In the genomic region with DNA sequence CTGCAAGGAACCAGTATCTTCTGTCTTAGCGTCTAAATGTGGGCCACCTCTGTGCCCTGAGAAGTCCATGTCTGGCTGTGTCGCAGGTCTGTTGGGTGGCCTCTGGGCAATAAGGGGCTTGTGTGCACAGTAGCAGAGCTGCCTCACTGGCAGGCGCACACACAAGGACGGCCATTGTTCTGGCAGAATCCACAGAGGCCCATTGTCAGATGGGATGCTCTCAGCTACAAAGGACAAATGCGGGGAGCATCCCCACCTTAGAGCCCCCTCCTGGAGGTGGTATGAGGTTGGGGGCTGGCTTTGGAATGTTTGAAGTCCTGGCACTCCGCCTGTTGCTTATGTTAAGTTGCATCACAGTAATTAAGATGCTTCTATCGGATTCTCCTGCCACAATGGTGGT, we compare ENCODE assay signal across 25 mouse cellular contexts. TPM values are rescaled to one million over a fixed set of nuclear protein-coding genes. Genes with fewer than 3 reads are reported as not detected.
A peak's percentile ranks its signal among the peaks of the same experiment; 100 is the strongest.
DNase-seq lines count a peak whose midpoint lies in the region; ATAC-seq lines count a peak whose summit lies in the region.
"Had no signal": no experiment of that assay in that cellular context is flagged by ENCODE, and none has a peak within 500 bp of the region (broad histone marks: within the 10 kb centered on the region; RNA-seq: fewer than 3 reads in every experiment).

No protein-coding gene starts in this region.

- H3K36me3 ChIP-seq in embryonic facial prominence, embryonic 13.5 days = peaks cover 99% of the 10 kb centered on the region
- H3K36me3 ChIP-seq in embryonic facial prominence, embryonic 10.5 days (replicated peaks) = peaks cover 100% of the 10 kb centered on the region

- DNase-seq in embryonic facial prominence, embryonic 10.5 days (ENCODE audit: low spot score) = no peak
- DNase-seq in layer of hippocampus, adult 11-12 months (ENCODE audit: low spot score) = peak; percentile 54
- DNase-seq in layer of hippocampus, postnatal 25 days (ENCODE audit: extremely low spot score in 1 of 2, low spot score in 1 of 2) = no peak
- DNase-seq in retina, postnatal 1 day = peak; percentile 93
- no peak for DNase-seq in retina, embryonic 14.5 days (ENCODE audit: low spot score)
- DNase-seq in heart, adult 8-10 months (ENCODE audit: low spot score) = no peak
- DNase-seq: adrenal gland, adult 8-10 months; cerebellum, adult 9-11 months; heart, adult 2 months; heart, postnatal 10 days; kidney, adult 8-10 months; kidney, postnatal 10 days; left cerebral cortex, postnatal 4 days; liver, postnatal 0 days; lung, postnatal 36 days; thymus, postnatal 14 days had no signal

- ATAC-seq in embryonic facial prominence, embryonic 13.5 days (ENCODE audit: insufficient number of reproducible peaks, insufficient read depth, low FRiP score, low TSS enrichment, low read depth) = no peak
- ATAC-seq: forebrain, embryonic 13.5 days; intestine, embryonic 16.5 days; liver, embryonic 12.5 days; liver, postnatal 0 days; midbrain, embryonic 16.5 days had no signal

- H3K9me3 ChIP-seq in embryonic facial prominence, embryonic 13.5 days = no peaks in the 10 kb centered on the region
- no peaks in the 10 kb centered on the region for H3K9me3 ChIP-seq in embryonic facial prominence, embryonic 10.5 days
- H3K9me3 ChIP-seq: forebrain, embryonic 13.5 days; G1E; heart, embryonic 13.5 days; liver, embryonic 12.5 days had no signal

- H3K9ac ChIP-seq in embryonic facial prominence, embryonic 13.5 days = no peak overlapping the region
- H3K9ac ChIP-seq: forebrain, embryonic 13.5 days; heart, embryonic 13.5 days; liver, embryonic 12.5 days; liver, postnatal 0 days had no signal

- H3K27me3 ChIP-seq in embryonic facial prominence, embryonic 13.5 days = no peaks in the 10 kb centered on the region
- H3K27me3 ChIP-seq in embryonic facial prominence, embryonic 10.5 days (replicated peaks; ENCODE audit: low read depth, poor library complexity, severe bottlenecking) = no peaks in the 10 kb centered on the region
- H3K27me3 ChIP-seq: forebrain, embryonic 13.5 days; heart, embryonic 13.5 days; liver, embryonic 12.5 days had no signal

- WGBS in embryonic facial prominence, embryonic 13.5 days = 37% methylated on average over 7 of the region's 7 CpGs
- 47% methylated on average over 7 of the region's 7 CpGs for WGBS in embryonic facial prominence, embryonic 10.5 days

- H3K4me2 ChIP-seq in embryonic facial prominence, embryonic 13.5 days = no peak overlapping the region
- H3K4me2 ChIP-seq: forebrain, embryonic 13.5 days; heart, embryonic 13.5 days; liver, embryonic 12.5 days; midbrain, embryonic 11.5 days had no signal

- H3K27ac ChIP-seq in embryonic facial prominence, embryonic 13.5 days = peak overlapping the region; percentile 7; the same call in 1 of the 2 replicates
- H3K27ac ChIP-seq in embryonic facial prominence, embryonic 10.5 days (replicated peaks) = no peak overlapping the region
- H3K27ac ChIP-seq: forebrain, embryonic 13.5 days; heart, adult 2 months; heart, embryonic 13.5 days; liver, embryonic 12.5 days had no signal

- no peaks in the 10 kb centered on the region for H3K4me1 ChIP-seq in embryonic facial prominence, embryonic 13.5 days
- peaks cover 18% of the 10 kb centered on the region for H3K4me1 ChIP-seq in embryonic facial prominence, embryonic 10.5 days
- H3K4me1 ChIP-seq: forebrain, embryonic 13.5 days had no signal

- H3K4me3 ChIP-seq in embryonic facial prominence, embryonic 13.5 days = no peak overlapping the region
- no peak overlapping the region for H3K4me3 ChIP-seq in embryonic facial prominence, embryonic 10.5 days
- H3K4me3 ChIP-seq: forebrain, embryonic 13.5 days; heart, adult 2 months; heart, embryonic 13.5 days; liver, embryonic 12.5 days had no signal

RNA-seq across cellular contexts. Expression of a gene that starts 22.5 kb away (rescaled TPM):
- polyA plus RNA-seq in embryonic facial prominence, embryonic 13.5 days (2015; fragmentation: Nextera tagmentation; extraction: Ambion mirVana) = 73.7 TPM in 2 replicates
- 99.0 and 102 TPM in 2 replicates for polyA plus RNA-seq in embryonic facial prominence, embryonic 10.5 days (2016; fragmentation: Nextera tagmentation; extraction: Ambion mirVana)
- 100 to 1,000 TPM; 128 to 150 TPM for total RNA-seq in layer of hippocampus, postnatal 25 days (2021)
- total RNA-seq in heart, adult 8-10 months (2022) = 10 to 100 TPM; 29.2 to 43.0 (median 35.2) TPM

RNA-seq across cellular contexts. Expression of a gene that starts 28.5 kb away (rescaled TPM):
- polyA plus RNA-seq in embryonic facial prominence, embryonic 13.5 days (2015; fragmentation: Nextera tagmentation; extraction: Ambion mirVana) = 7.3 and 9.2 TPM in 2 replicates
- 0.20 and 1.6 TPM in 2 replicates for polyA plus RNA-seq in embryonic facial prominence, embryonic 10.5 days (2016; fragmentation: Nextera tagmentation; extraction: Ambion mirVana)
- total RNA-seq in layer of hippocampus, postnatal 25 days (2021) = 100 to 1,000 TPM in 1 of 2 experiments, 10 to 100 TPM in 1; 80.0 to 100 TPM
- total RNA-seq in heart, adult 8-10 months (2022) = 100 to 1,000 TPM; 204 to 264 (median 228) TPM
- total RNA-seq: G1E; hematopoietic stem cell, adult 5-6 weeks had no signal
- polyA plus RNA-seq: G1E had no signal

Comparison
In these comparisons a context has a peak if more than half of its experiments do, and no peak if none do; other contexts are left out.
1. DNase-seq: peak in layer of hippocampus, adult 11-12 months (single experiment) and retina, postnatal 1 day (single experiment); none in embryonic facial prominence, embryonic 10.5 days (single experiment), layer of hippocampus, postnatal 25 days (0 of 2), retina, embryonic 14.5 days (single experiment) and heart, adult 8-10 months (single experiment).